Mouse (Mus musculus): ENCODE measurements at regions not wholly inside any gene's neighbourhood (a gene's known extent, or its start where the extent isn't known, plus 50 kb on each side); places are given as distances from the start of the nearest gene placed in this dataset.

DNA sequence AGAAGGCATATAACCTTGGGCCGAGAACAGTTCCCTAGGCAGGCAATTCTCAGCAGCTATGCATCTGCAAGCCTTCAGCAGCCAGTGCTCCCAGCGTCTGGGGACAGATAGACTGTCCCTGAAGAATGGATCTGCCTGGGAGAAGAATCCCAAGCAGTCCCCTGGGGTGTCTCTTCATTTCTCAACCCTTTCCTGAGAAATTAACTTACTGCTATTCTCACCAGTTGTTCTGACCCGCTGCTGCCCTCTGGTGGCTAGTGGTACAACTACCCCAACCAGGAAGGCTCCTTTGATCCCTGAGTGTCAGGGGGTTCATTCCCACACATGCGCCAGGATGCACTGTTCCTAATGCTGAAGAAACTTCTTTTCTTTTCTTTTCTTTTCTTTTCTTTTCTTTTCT, 323.7 kb downstream of the Gm45692 start:
- H3K27ac ChIP-seq (ENCODE audit: low read length): no peak overlapping the region
- no peak overlapping the region for H3K4me3 ChIP-seq (ENCODE audit: low read length)
- no peaks in the 10 kb centered on the region for H3K9me3 ChIP-seq (ENCODE audit: control insufficient read depth, low read length)
- no peak overlapping the region for H3K4me2 ChIP-seq (ENCODE audit: low read depth, low read length)
- no peaks in the 10 kb centered on the region; the same call in 1 of the 2 replicates for H3K27me3 ChIP-seq (replicated peaks; ENCODE audit: control insufficient read depth, insufficient read depth, low read length)
- no peak overlapping the region for H3K9ac ChIP-seq (ENCODE audit: low read depth, low read length)
- 56% methylated on average over 4 of the region's 4 CpGs for WGBS
- H3K36me3 ChIP-seq (ENCODE audit: control insufficient read depth, insufficient read depth, low read length): no peaks in the 10 kb centered on the region
- H3K4me1 ChIP-seq (ENCODE audit: control insufficient read depth, insufficient read depth, low read length): no peaks in the 10 kb centered on the region
- ATAC-seq: no peak

DNA sequence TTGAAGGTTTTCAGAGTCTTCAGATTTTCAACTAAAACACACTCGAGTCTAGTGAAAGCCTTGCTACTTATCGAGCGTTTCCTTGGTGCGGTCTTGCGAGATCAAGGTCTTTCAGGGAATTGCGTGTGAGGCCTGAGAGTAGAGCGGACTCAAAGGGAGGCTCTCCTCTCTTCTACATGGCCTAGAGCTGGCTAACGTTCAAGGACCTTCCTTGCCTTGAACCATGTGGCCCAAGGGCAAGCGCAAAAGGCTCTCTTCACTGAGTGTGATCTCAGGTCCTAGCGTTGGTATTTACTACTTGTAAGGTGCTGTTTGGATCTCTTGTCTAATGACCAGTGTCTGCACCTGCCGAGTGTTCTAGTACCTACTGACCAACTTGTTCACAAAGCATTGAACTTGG, 324.4 kb downstream of the Gm45692 start:
- H3K9ac ChIP-seq (ENCODE audit: low read depth, low read length): no peak overlapping the region
- ATAC-seq: no peak
- H3K4me3 ChIP-seq (ENCODE audit: low read length): no peak overlapping the region
- H3K4me1 ChIP-seq (ENCODE audit: control insufficient read depth, insufficient read depth, low read length): no peaks in the 10 kb centered on the region
- no peak overlapping the region for H3K4me2 ChIP-seq (ENCODE audit: low read depth, low read length)
- no peaks in the 10 kb centered on the region for H3K9me3 ChIP-seq (ENCODE audit: control insufficient read depth, low read length)
- H3K36me3 ChIP-seq (ENCODE audit: control insufficient read depth, insufficient read depth, low read length): no peaks in the 10 kb centered on the region
- H3K27me3 ChIP-seq (replicated peaks; ENCODE audit: control insufficient read depth, insufficient read depth, low read length): no peaks in the 10 kb centered on the region; the same call in 1 of the 2 replicates
- WGBS: 92% methylated on average over 11 of the region's 11 CpGs
- no peak overlapping the region for H3K27ac ChIP-seq (ENCODE audit: low read length)

DNA sequence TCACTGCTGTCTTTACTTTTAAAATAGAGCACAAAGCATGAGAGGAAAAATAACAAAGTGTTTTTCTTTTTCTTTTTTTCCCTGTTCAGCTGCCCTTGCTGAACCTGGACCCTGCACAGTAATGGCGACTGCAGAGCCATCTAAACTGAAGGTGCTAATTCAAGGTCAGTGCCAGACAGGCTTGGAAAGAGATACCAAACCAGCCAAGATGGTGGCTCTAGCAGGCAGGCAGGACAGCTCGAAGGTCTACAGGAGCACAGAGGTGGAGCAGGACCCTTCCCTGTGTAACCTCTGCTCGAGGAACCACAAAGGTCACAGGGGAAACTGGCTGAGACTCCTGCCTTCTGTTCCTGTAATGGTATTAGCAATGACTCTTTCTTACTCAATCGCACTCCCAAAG, 326.7 kb downstream of the Gm45692 start:
- H3K9me3 ChIP-seq (ENCODE audit: control insufficient read depth, low read length): no peaks in the 10 kb centered on the region
- 71% methylated on average over 4 of the region's 4 CpGs for WGBS
- no peak for ATAC-seq

DNA sequence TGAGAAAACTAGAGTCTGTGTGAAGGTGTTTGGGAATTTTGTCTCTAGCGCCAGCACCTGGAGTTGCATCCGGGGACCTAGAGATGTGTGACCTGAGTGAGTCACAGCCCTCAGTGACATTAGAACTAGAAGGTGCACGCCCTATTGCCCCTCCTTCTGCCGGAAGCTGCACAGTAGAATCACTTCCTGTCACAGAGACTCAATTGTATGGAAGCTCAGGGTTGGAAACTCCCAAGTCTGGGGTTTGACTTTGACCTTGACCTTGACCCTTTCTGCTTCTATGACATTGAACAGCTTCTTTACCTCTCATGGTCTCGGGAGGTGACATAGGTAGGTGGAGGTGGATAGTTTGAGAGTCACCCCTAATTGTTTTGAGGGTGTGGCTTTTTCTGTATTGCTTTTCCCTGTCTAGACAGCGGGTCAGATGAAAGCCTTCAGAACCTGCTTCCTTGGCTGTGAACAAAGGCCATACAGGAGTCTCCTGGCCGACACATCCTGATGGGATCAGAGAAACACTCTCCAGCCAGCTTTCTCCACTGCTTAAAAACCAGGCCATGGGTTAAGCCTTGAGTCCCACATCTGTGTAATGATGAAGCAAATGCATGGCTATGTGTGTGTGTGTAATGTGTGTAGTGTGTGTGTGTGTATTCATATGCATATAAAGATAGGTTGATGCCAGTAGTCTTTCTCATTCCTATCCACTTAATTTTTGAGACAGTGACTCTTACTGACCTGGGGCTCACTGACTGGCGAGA, 328.7 kb downstream of the Gm45692 start:
- Histone ChIP-seq H3K9ac (ENCODE audit: low read depth, low read length) (no peak overlapping the region), H3K36me3 (ENCODE audit: control insufficient read depth, insufficient read depth, low read length) (no peaks in the 10 kb centered on the region), H3K27me3 (replicated peaks; ENCODE audit: control insufficient read depth, insufficient read depth, low read length) (no peaks in the 10 kb centered on the region; the same call in 1 of the 2 replicates), H3K4me2 (ENCODE audit: low read depth, low read length) (no peak overlapping the region), H3K4me1 (ENCODE audit: control insufficient read depth, insufficient read depth, low read length) (no peaks in the 10 kb centered on the region), H3K9me3 (ENCODE audit: control insufficient read depth, low read length) (no peaks in the 10 kb centered on the region), H3K4me3 (ENCODE audit: low read length) (no peak overlapping the region), H3K27ac (ENCODE audit: low read length) (no peak overlapping the region)
- ATAC-seq: no peak
- 83% methylated on average over 8 of the region's 8 CpGs for WGBS

More for the DNA sequence above, 326.7 kb downstream of the Gm45692 start:
- H3K27ac ChIP-seq (ENCODE audit: low read length): no peak overlapping the region
- H3K4me1 ChIP-seq (ENCODE audit: control insufficient read depth, insufficient read depth, low read length): no peaks in the 10 kb centered on the region
- H3K9ac ChIP-seq (ENCODE audit: low read depth, low read length): no peak overlapping the region
- H3K36me3 ChIP-seq (ENCODE audit: control insufficient read depth, insufficient read depth, low read length): no peaks in the 10 kb centered on the region
- H3K27me3 ChIP-seq (replicated peaks; ENCODE audit: control insufficient read depth, insufficient read depth, low read length): no peaks in the 10 kb centered on the region; the same call in 1 of the 2 replicates
- H3K4me3 ChIP-seq (ENCODE audit: low read length): no peak overlapping the region
- H3K4me2 ChIP-seq (ENCODE audit: low read depth, low read length): no peak overlapping the region

DNA sequence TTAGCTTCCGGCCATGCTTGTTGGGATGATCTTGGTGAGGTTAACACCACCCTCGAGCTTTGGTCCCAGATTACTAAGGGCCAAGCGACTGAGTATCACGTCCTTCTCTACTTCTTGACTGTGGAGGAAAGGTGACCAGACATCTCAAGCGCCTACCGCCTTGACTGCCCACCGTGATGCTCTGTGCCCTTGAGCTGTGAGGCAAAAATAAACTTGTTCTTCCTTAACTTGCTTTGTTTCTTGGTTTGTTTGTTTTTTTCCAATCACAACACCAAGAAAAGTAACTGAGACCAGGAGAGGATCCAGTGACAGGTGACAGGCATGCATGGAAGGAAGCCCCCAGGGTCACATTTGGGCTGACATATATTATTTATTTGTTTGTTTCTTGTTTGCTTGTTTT, 330.0 kb downstream of the Gm45692 start:
- Histone ChIP-seq H3K36me3 (ENCODE audit: control insufficient read depth, insufficient read depth, low read length) (no peaks in the 10 kb centered on the region), H3K4me1 (ENCODE audit: control insufficient read depth, insufficient read depth, low read length) (no peaks in the 10 kb centered on the region), H3K9me3 (ENCODE audit: control insufficient read depth, low read length) (no peaks in the 10 kb centered on the region), H3K9ac (ENCODE audit: low read depth, low read length) (no peak overlapping the region), H3K4me3 (ENCODE audit: low read length) (no peak overlapping the region), H3K4me2 (ENCODE audit: low read depth, low read length) (no peak overlapping the region), H3K27me3 (replicated peaks; ENCODE audit: control insufficient read depth, insufficient read depth, low read length) (no peaks in the 10 kb centered on the region), H3K27ac (ENCODE audit: low read length) (no peak overlapping the region)
- ATAC-seq: no peak
- 97% methylated on average over 7 of the region's 7 CpGs for WGBS

DNA sequence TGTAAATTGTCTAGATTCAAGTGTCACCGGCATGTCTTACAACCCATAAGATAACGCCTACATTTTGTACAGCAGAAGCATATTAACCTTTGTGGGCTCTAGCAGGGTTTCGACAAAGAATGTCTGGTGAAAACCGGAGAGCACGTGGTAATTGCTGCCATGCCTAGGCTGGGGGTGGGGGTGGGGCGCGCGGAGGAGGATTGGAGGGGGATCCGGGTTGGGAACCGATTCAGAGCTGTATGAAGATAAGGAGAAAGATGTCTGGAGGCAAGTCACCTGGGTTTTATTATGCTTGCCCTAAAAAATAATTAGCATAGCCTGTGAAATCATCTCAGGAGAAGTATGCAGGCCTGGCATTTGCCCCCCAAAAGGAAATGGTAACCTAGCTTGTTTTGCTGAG, 331.2 kb downstream of the Gm45692 start:
- Histone ChIP-seq H3K4me2 (ENCODE audit: low read depth, low read length) (no peak overlapping the region), H3K27me3 (replicated peaks; ENCODE audit: control insufficient read depth, insufficient read depth, low read length) (no peaks in the 10 kb centered on the region), H3K9ac (ENCODE audit: low read depth, low read length) (no peak overlapping the region), H3K36me3 (ENCODE audit: control insufficient read depth, insufficient read depth, low read length) (no peaks in the 10 kb centered on the region), H3K4me3 (ENCODE audit: low read length) (no peak overlapping the region), H3K4me1 (ENCODE audit: control insufficient read depth, insufficient read depth, low read length) (no peaks in the 10 kb centered on the region), H3K27ac (ENCODE audit: low read length) (no peak overlapping the region), H3K9me3 (ENCODE audit: control insufficient read depth, low read length) (no peaks in the 10 kb centered on the region)
- no peak for ATAC-seq
- WGBS: 58% methylated on average over 10 of the region's 10 CpGs

DNA sequence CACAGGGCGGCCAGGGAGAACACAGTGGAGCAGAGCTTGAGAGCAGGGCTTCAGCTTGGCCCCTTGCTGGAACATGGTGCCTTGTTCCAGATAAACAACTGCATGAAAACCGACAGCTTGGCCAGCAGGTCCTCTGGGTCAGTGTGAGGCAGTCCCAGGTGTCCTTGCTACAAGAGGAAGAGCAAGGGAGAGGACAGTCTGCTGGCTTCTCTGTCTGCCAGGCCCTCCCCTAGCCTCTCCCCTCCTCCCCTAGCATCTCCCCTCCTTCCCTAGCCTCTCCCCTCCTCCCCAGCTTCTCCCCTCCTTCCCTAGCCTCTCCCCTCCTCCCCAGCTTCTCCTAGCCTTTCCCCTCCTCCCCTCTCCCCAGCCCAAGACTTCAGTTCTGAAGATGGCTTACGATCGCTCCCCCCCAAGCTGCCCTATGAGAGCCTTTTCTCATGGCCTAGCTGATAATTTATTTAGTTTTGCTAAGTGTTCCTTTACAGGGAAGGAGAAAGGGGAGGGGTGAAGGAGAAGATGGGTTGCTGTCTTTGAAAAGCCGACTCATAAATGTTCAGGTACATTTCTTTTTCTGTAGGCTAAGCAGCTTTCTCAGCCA, 333.7 kb downstream of the Gm45692 start:
- Histone ChIP-seq H3K9ac (ENCODE audit: low read depth, low read length) (no peak overlapping the region), H3K4me3 (ENCODE audit: low read length) (no peak overlapping the region), H3K27ac (ENCODE audit: low read length) (no peak overlapping the region), H3K4me2 (ENCODE audit: low read depth, low read length) (no peak overlapping the region), H3K4me1 (ENCODE audit: control insufficient read depth, insufficient read depth, low read length) (no peaks in the 10 kb centered on the region), H3K27me3 (replicated peaks; ENCODE audit: control insufficient read depth, insufficient read depth, low read length) (no peaks in the 10 kb centered on the region), H3K9me3 (ENCODE audit: control insufficient read depth, low read length) (no peaks in the 10 kb centered on the region), H3K36me3 (ENCODE audit: control insufficient read depth, insufficient read depth, low read length) (no peaks in the 10 kb centered on the region)
- ATAC-seq: no peak
- WGBS: 46% methylated on average over 5 of the region's 5 CpGs

DNA sequence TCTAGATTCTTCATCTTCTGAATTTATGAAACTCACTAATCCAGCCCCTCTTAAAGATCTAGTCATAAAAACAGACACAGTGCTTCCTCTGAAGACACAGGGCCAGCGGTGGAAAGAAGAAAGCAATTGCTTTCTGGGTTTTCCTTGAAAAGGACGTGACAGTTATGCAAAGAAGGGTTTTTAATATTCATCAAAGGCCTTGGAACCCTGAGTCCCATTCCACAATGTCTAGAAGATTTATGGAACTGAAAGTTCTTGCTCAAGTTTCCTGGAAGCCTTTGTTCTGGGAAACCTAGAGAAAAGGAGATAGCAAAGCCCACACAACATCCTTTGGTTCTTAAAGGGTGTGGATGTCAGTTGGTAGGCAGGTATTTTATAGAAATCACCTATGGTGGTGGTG, 346.0 kb downstream of the Gm45692 start:
- no peak overlapping the region for H3K4me2 ChIP-seq (ENCODE audit: low read depth, low read length)
- no peak overlapping the region for H3K4me3 ChIP-seq (ENCODE audit: low read length)
- H3K9ac ChIP-seq (ENCODE audit: low read depth, low read length): no peak overlapping the region
- H3K27ac ChIP-seq (ENCODE audit: low read length): no peak overlapping the region
- no peaks in the 10 kb centered on the region for H3K9me3 ChIP-seq (ENCODE audit: control insufficient read depth, low read length)
- H3K36me3 ChIP-seq (ENCODE audit: control insufficient read depth, insufficient read depth, low read length): no peaks in the 10 kb centered on the region
- H3K27me3 ChIP-seq (replicated peaks; ENCODE audit: control insufficient read depth, insufficient read depth, low read length): no peaks in the 10 kb centered on the region
- no peaks in the 10 kb centered on the region for H3K4me1 ChIP-seq (ENCODE audit: control insufficient read depth, insufficient read depth, low read length)
- ATAC-seq: no peak
- 69% methylated on average over 2 of the region's 2 CpGs for WGBS

DNA sequence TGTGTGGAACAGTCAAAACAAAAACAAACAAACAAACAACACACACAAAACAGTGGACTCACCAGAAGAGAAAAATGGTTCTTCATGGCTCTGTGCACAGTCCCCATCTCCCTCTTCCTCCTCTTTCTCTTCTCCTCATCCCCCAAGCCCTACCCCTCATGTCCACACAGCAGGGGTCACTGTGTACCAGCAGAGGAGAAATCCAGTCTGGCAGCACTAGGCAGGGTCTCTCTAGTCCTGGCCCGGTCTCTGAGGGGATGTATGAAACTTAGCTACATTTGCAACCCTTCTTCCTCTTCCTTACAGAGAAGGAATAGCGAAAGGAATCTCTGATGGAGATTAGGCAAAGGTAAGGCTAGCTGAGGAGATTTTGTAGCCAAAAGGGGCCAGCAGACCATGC, 349.1 kb downstream of the Gm45692 start:
- ATAC-seq: no peak
- no peaks in the 10 kb centered on the region for H3K27me3 ChIP-seq (replicated peaks; ENCODE audit: control insufficient read depth, insufficient read depth, low read length)
- H3K4me3 ChIP-seq (ENCODE audit: low read length): no peak overlapping the region
- H3K27ac ChIP-seq (ENCODE audit: low read length): no peak overlapping the region
- H3K36me3 ChIP-seq (ENCODE audit: control insufficient read depth, insufficient read depth, low read length): no peaks in the 10 kb centered on the region
- H3K4me2 ChIP-seq (ENCODE audit: low read depth, low read length): no peak overlapping the region
- H3K4me1 ChIP-seq (ENCODE audit: control insufficient read depth, insufficient read depth, low read length): no peaks in the 10 kb centered on the region
- H3K9me3 ChIP-seq (ENCODE audit: control insufficient read depth, low read length): no peaks in the 10 kb centered on the region
- H3K9ac ChIP-seq (ENCODE audit: low read depth, low read length): no peak overlapping the region
- WGBS: 84% methylated on average over 2 of the region's 2 CpGs
